Mouse (Mus musculus) stomach, embryonic 14.5 days (tissue): ENCODE results near the gene Kiss1r. TPM values are rescaled to one million over a fixed set of nuclear protein-coding genes. Genes with fewer than 3 reads are reported as not detected.

Source experiments
- ATAC-seq: fragments of 200-750 bp; cut with Nextera tagmentation; 2 replicates; pipeline ENCODE4 v1.8.0; 2017; ENCODE audit warnings: low read depth, moderate TSS enrichment; ENCODE audit not compliant: insufficient number of reproducible peaks, insufficient read depth, low FRiP score
- H3K27ac ChIP-seq: fragments of 300-500 bp; sonication (generic); 2 replicates; pipeline ENCODE4 v1.5.1; 2014; ENCODE audit warnings: mild to moderate bottlenecking, low read length, moderate library complexity, mixed read lengths
- H3K27me3 ChIP-seq: fragments of 300-500 bp; sonication (generic); 2 replicates; pipeline ENCODE4 v1.6.1; 2014; ENCODE audit warnings: low read length, control low read depth, mixed read lengths; ENCODE audit not compliant: control insufficient read depth, insufficient read depth
- H3K36me3 ChIP-seq: fragments of 300-500 bp; sonication (generic); 2 replicates; pipeline ENCODE4 v1.6.1; 2014; ENCODE audit warnings: mild to moderate bottlenecking, control low read depth, low read length, moderate library complexity, mixed read lengths; ENCODE audit not compliant: control insufficient read depth, insufficient read depth
- H3K4me1 ChIP-seq: fragments of 300-500 bp; sonication (generic); 2 replicates; pipeline ENCODE4 v1.6.1; 2014; ENCODE audit warnings: low read length, control low read depth, mixed read lengths; ENCODE audit not compliant: control insufficient read depth, insufficient read depth
- H3K4me2 ChIP-seq: fragments of 300-500 bp; sonication (generic); replicated peaks from 2 replicates; pipeline ENCODE4 v1.6.1; 2014; ENCODE audit warnings: low read depth, low read length, control low read depth
- H3K4me3 ChIP-seq: fragments of 300-500 bp; sonication (generic); 2 replicates; pipeline ENCODE4 v1.5.1; 2014; ENCODE audit warnings: low read depth, low read length, control low read depth
- H3K9ac ChIP-seq: fragments of 300-500 bp; sonication (generic); replicated peaks from 2 replicates; pipeline ENCODE4 v1.6.1; 2014; ENCODE audit warnings: low read depth, mild to moderate bottlenecking, control low read depth, low read length, moderate library complexity, mixed read lengths
- H3K9me3 ChIP-seq: fragments of 300-500 bp; sonication (generic); 2 replicates; pipeline ENCODE4 v1.6.1; 2016; ENCODE audit warnings: low read depth, low read length, control low read depth; ENCODE audit not compliant: control insufficient read depth
- WGBS: fragments of 180-500 bp; shearing (Covaris S2); extraction: QIAGEN DNeasy Blood & Tissue Kit; methylation state at CpG from one replicate; pipeline ENCODE4 v1.1.7; 2014; 5-methylcytosine and 5-hydroxymethylcytosine counted together
- polyA plus RNA-seq: library from polyadenylated mRNA; unstranded; fragments of >200 nt; fragmentation: Nextera tagmentation; extraction: Ambion mirVana; gene quantifications from 2 replicates; pipeline ENCODE4 v1.2.1, GENCODE M21; 2014

The Kiss1r gene
- polyA plus RNA-seq, 1 experiment from 2014 or later = 1.0 TPM

- Histone ChIP-seq H3K9ac (peak overlapping the region; percentile 85), H3K9me3 (no peaks in the 10 kb centered on the region), H3K27me3 (peaks cover 14% of the 10 kb centered on the region), H3K4me2 (peak overlapping the region; percentile 83), H3K4me1 (peaks cover 21% of the 10 kb centered on the region), H3K4me3 (peak overlapping the region; percentile 77), H3K27ac (peak overlapping the region; percentile 79), H3K36me3 (peaks cover under 1% of the 10 kb centered on the region)
- no peak for ATAC-seq
- 9% methylated on average over 14 of the region's 15 CpGs for WGBS
Measured at GRCm38 (mm10) chr10:79925785-79926490, 9.2 kb downstream of the Kiss1r start.

GRCm38 (mm10) chr10:79926491-79927323, 9.9 kb downstream of the Kiss1r start, which contains the start of gene Arid3a:
Arid3a (plus strand) TSS chr10:79927043.
- H3K4me1 ChIP-seq = peaks cover 22% of the 10 kb centered on the region
- no peaks in the 10 kb centered on the region for H3K9me3 ChIP-seq
- H3K36me3 ChIP-seq = peaks cover 9% of the 10 kb centered on the region
- ATAC-seq = peak; percentile 77
- peaks cover 8% of the 10 kb centered on the region; the same call in 1 of the 2 replicates for H3K27me3 ChIP-seq
- peak within 1 kb of the TSS; percentile 85 for H3K9ac ChIP-seq
- under 1% methylated on average over 63 of the region's 63 CpGs for WGBS
- H3K4me2 ChIP-seq = peak within 1 kb of the TSS; percentile 83
- peak within 1 kb of the TSS; percentile 77 for H3K4me3 ChIP-seq
- H3K27ac ChIP-seq = peak within 1 kb of the TSS; percentile 96

- no peaks in the 10 kb centered on the region for H3K9me3 ChIP-seq
- peak overlapping the region; percentile 85 for H3K9ac ChIP-seq
- peaks cover 13% of the 10 kb centered on the region for H3K36me3 ChIP-seq
- H3K4me1 ChIP-seq = peaks cover 30% of the 10 kb centered on the region
- peak overlapping the region; percentile 96 for H3K27ac ChIP-seq
- under 1% methylated on average over 54 of the region's 54 CpGs for WGBS
- ATAC-seq = peak; percentile 24; the same call in 1 of the 2 replicates
- peak overlapping the region; percentile 77 for H3K4me3 ChIP-seq
- H3K4me2 ChIP-seq = peak overlapping the region; percentile 83
- peaks cover 7% of the 10 kb centered on the region; the same call in 1 of the 2 replicates for H3K27me3 ChIP-seq
Measured at GRCm38 (mm10) chr10:79927324-79928029, 10.7 kb downstream of the Kiss1r start.

- peak overlapping the region; percentile 96 for H3K27ac ChIP-seq
- ATAC-seq = no peak
- under 1% methylated on average over 28 of the region's 29 CpGs for WGBS
- H3K4me2 ChIP-seq = peak overlapping the region; percentile 83
- peaks cover 37% of the 10 kb centered on the region for H3K4me1 ChIP-seq
- peak overlapping the region; percentile 77 for H3K4me3 ChIP-seq
- peaks cover 18% of the 10 kb centered on the region for H3K36me3 ChIP-seq
- H3K27me3 ChIP-seq = peaks cover 1% of the 10 kb centered on the region; the same call in 1 of the 2 replicates
- H3K9ac ChIP-seq = peak overlapping the region; percentile 85
- no peaks in the 10 kb centered on the region for H3K9me3 ChIP-seq
Measured at GRCm38 (mm10) chr10:79928030-79928694, 11.4 kb downstream of the Kiss1r start.

- ATAC-seq = no peak
Measured at GRCm38 (mm10) chr10:79928907-79929701, 12.3 kb downstream of the Kiss1r start.

GRCm38 (mm10) chr10:79929967-79930825, 13.4 kb downstream of the Kiss1r start:
- Histone ChIP-seq H3K9ac (no peak overlapping the region), H3K27me3 (no peaks in the 10 kb centered on the region), H3K4me2 (no peak overlapping the region), H3K36me3 (peaks cover 22% of the 10 kb centered on the region), H3K4me3 (no peak overlapping the region), H3K4me1 (peaks cover 54% of the 10 kb centered on the region), H3K27ac (no peak overlapping the region), H3K9me3 (no peaks in the 10 kb centered on the region)
- WGBS = 87% methylated on average over 18 of the region's 18 CpGs
- ATAC-seq = no peak

More at GRCm38 (mm10) chr10:79928907-79929701, 12.3 kb downstream of the Kiss1r start:
- Histone ChIP-seq H3K36me3 (peaks cover 22% of the 10 kb centered on the region), H3K9ac (no peak overlapping the region; the same call in 1 of the 2 replicates), H3K4me1 (peaks cover 46% of the 10 kb centered on the region), H3K4me2 (peak overlapping the region; percentile 83), H3K27me3 (no peaks in the 10 kb centered on the region), H3K4me3 (peak overlapping the region; percentile 77), H3K27ac (peak overlapping the region; percentile 48; the same call in 1 of the 2 replicates), H3K9me3 (no peaks in the 10 kb centered on the region)
- WGBS = 17% methylated on average over 9 of the region's 9 CpGs

GRCm38 (mm10) chr10:79930826-79931186, 14.0 kb downstream of the Kiss1r start:
- no peak overlapping the region for H3K9ac ChIP-seq
- H3K27ac ChIP-seq = no peak overlapping the region
- H3K9me3 ChIP-seq = no peaks in the 10 kb centered on the region
- H3K4me2 ChIP-seq = no peak overlapping the region
- no peaks in the 10 kb centered on the region for H3K27me3 ChIP-seq
- H3K36me3 ChIP-seq = peaks cover 22% of the 10 kb centered on the region
- no peak for ATAC-seq
- WGBS = 92% methylated on average over 16 of the region's 16 CpGs
- H3K4me1 ChIP-seq = peaks cover 50% of the 10 kb centered on the region
- H3K4me3 ChIP-seq = no peak overlapping the region
